Mouse (Mus musculus): Measurements from ENCODE around the gene Hpgd.

Gene Hpgd

GRCm38 (mm10) chr8:56315189-56315588 lies 20.8 kb downstream of the Hpgd start:
- ATAC-seq (ENCODE audit: insufficient number of reproducible peaks, low FRiP score, low TSS enrichment) = no peak

- ATAC-seq (ENCODE audit: insufficient number of reproducible peaks, low FRiP score, low TSS enrichment) = no peak
Measured at GRCm38 (mm10) chr8:56323276-56323675, 28.9 kb downstream of the Hpgd start.

DNA sequence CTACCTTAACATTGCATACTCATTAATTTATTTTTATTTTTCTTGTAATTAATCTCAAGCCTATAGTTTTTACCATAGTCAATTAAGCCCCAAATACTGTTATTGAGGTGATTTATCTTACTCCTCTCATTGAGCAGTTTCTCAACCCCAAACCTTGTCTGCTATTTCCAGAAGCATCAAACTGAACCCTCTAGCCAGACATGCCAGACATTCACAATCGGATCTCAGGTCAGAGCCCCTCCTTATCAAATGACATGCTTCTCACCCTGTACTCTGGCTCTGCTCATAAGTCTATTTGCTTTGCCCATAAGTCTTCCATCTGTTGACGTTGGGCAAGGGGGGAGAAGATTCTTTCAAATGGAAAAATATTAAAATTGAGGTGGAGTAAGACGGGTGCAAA lies 33.3 kb downstream of the Hpgd start:
- no peak for ATAC-seq (ENCODE audit: insufficient number of reproducible peaks, low FRiP score, low TSS enrichment)

GRCm38 (mm10) chr8:56328130-56328542 lies 33.8 kb downstream of the Hpgd start:
- ATAC-seq (ENCODE audit: insufficient number of reproducible peaks, low FRiP score, low TSS enrichment) = no peak

DNA sequence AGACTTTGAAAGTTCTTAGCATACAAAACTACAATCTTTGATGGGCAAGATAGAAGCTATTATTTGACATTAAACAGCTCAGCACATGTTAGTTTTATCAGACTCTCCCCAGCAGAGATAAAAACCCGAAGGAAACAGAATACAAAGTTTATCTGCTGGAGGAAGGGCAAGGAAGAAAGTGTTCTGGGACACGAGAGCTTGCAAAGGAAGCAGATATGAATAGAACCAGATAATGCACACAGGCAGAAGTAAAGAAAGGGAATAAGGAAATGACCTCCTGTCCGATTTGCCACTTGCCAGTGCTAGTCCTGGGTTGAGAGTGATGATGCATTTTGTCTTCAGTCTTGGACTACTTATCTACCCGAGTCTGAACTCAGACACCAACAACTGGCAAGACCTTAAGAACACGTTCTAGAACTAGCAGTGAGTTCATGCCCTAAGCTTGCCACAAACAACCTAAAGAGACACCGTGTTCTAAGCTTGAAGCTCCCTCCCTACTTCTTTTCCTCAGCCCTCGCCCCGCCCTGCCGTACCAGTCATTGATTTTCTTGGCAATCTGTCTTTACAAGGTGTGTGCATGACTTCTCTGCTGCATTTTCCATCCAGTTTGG lies 41.1 kb downstream of the Hpgd start:
- no peak for ATAC-seq (ENCODE audit: insufficient number of reproducible peaks, low FRiP score, low TSS enrichment)

GRCm38 (mm10) chr8:56336771-56337170 lies 42.4 kb downstream of the Hpgd start:
- ATAC-seq (ENCODE audit: insufficient number of reproducible peaks, low FRiP score, low TSS enrichment) = no peak

DNA sequence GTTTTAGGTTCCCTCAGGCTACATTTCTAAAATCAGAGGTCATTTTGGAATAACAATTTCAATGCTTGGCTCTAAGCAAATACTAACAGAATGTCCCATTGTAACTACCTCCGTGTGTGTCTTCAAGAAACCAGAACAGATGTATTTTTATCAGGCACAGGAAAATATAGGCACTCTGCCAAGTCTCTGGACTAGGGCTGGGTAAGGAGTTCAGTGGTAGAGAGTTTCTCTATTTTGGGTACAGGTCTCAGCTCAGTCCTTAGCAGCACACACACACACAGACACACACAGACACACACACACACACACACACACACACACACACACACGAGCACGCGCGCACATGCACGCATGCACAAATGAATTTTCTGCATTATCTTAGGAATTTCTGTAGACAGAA lies 49.1 kb downstream of the Hpgd start:
- no peak for ATAC-seq (ENCODE audit: insufficient number of reproducible peaks, low FRiP score, low TSS enrichment)

DNA sequence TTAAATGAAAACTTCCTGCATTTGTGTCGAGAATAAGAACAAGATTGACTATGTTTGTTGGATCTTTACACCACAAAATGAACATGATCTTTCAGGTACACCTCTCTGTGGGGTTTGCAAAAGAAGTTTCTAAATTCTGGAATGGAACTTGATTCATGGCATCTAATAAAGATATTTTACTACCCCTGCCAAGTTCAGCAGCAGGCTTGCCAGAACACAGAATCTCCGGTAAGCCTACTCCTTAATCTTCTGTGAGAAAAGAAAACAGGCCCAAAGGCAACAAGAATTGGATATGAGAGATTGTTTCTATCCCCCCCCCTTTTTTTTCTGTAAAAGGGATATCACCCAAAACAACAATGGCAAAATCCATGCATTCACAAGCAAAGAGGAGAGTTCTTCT lies 49.6 kb downstream of the Hpgd start:
- no peak for ATAC-seq (ENCODE audit: insufficient number of reproducible peaks, low FRiP score, low TSS enrichment)

GRCm38 (mm10) chr8:56344359-56344758 lies 50.0 kb downstream of the Hpgd start:
- no peak for ATAC-seq (ENCODE audit: insufficient number of reproducible peaks, low FRiP score, low TSS enrichment)

DNA sequence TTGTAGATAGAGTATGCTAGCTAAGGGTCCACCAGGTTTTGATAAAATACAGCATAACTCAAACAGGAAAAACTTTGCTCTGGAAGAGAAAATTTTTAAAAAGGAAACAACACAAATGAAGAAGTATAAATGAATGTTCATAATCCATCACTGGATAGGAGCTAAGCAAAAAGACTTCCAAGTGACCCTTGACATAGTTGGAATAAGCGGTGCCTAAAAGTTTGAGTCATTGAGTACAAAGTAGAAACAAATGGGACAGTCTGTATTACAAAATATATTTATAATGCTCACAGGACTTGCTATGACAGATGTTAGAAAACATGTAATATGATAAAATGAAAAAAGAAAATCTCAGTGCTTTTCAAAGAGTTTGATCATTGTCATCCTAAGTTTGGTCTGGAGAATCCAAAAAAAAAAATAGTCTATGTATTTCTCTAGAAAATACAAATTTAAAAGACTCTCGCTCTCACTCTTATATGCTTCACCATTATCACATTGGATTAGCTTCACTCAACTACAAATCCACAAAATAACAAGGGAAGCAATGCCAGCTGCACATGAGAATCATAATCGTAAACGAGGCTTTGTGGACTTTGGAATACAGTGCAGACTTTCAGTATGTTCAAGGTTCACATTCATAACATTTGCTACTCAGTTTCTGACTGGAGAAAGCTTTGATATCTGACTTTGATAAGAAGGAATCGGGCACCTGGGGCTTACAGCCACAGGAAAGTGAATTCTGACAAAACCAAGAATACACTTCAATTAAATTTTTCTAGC lies 51.4 kb downstream of the Hpgd start:
- ATAC-seq (ENCODE audit: insufficient number of reproducible peaks, low FRiP score, low TSS enrichment) = no peak

DNA sequence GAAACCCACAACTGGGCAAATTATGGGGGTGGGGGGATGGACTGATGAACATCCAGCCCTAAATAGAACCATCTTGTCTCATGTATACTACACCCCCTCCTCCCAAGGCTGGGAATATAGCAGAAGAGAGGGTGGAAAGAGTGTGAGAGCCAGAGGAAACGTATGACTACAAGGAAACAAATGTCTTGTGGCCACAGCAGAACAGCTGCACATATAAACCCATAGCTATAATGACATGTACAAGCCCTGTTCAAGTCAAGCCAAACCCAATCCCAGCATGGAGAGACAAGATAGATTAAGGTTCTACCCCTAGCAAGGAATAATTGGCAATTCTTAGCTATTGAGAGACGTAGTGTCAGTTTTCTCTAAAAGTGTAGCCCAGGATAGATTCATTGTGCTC lies 68.8 kb downstream of the Hpgd start:
- no peak for ATAC-seq (ENCODE audit: insufficient number of reproducible peaks, low FRiP score, low TSS enrichment)

Data from cerebellum, adult (tissue).